Mouse (Mus musculus): ENCODE measurements at regions not wholly inside any gene's neighbourhood (a gene's known extent, or its start where the extent isn't known, plus 50 kb on each side); places are given as distances from the start of the nearest gene placed in this dataset.
A peak's percentile ranks its signal among the peaks of the same experiment; 100 is the strongest.
"Not testable (repeated sequence)": the region's sequence is repeated elsewhere in the genome, so short reads cannot be mapped to it uniquely, and the experiment has no call there.

DNA sequence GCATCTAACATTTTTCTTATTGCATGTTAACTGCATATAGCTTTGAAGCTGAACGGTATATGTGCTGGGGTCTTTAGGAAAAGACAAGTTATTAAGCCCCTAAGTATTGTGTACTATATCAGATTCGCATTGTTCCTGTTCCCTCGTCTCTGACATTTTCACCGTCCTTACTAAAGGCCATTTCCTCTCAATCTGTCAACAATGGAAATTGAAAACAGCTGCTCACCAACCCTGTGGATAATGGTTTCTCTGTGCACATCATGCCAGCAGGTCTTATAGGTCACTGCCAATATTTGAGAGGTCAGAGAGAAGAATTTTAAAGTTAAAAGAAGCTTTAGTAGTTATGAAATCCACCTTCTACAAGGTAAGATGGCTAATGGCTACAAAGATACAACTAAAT, 797.4 kb upstream of the Impad1 start:
- no peak overlapping the region for H3K4me2 ChIP-seq
- H3K36me3 ChIP-seq, result no peaks in the 10 kb centered on the region
- H3K27ac ChIP-seq, result no peak overlapping the region
- H3K4me1 ChIP-seq (replicated peaks), result no peaks in the 10 kb centered on the region
- ATAC-seq (replicated peaks; ENCODE audit: insufficient number of reproducible peaks, insufficient read depth, low FRiP score, low read depth), result no peak
- H3K9me3 ChIP-seq (replicated peaks), result no peaks in the 10 kb centered on the region
- 43% methylated on average over 4 of the region's 4 CpGs for WGBS
- H3K9ac ChIP-seq, result no peak overlapping the region
- H3K4me3 ChIP-seq, result no peak overlapping the region
- H3K27me3 ChIP-seq, result no peaks in the 10 kb centered on the region

DNA sequence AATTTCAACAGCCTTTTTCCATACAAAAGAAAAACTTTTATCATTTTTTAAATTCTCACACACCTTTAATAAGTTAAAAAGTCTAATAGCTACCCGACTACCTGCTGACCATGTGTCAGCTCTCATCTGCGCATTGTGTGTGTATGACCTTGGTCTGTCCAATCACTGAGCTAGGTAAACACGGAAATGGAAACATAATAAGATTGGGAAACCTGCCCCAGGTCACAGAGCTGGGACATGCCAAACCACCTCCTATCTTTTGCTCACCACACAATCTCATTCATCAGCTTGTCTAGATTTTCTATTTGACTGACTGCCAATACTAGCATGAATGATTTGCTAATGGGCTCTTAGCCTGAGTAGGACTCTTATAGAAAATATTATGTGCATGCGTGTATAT, 794.3 kb upstream of the Impad1 start:
- H3K36me3 ChIP-seq, result no peaks in the 10 kb centered on the region
- H3K4me2 ChIP-seq, result no peak overlapping the region
- no peaks in the 10 kb centered on the region for H3K27me3 ChIP-seq
- H3K4me1 ChIP-seq (replicated peaks), result no peaks in the 10 kb centered on the region; the same call in 1 of the 2 replicates
- ATAC-seq (replicated peaks; ENCODE audit: insufficient number of reproducible peaks, insufficient read depth, low FRiP score, low read depth), result no peak
- no peaks in the 10 kb centered on the region for H3K9me3 ChIP-seq (replicated peaks)
- no peak overlapping the region for H3K27ac ChIP-seq
- H3K9ac ChIP-seq, result no peak overlapping the region
- H3K4me3 ChIP-seq, result no peak overlapping the region
- WGBS, result 84% methylated on average over 4 of the region's 4 CpGs

DNA sequence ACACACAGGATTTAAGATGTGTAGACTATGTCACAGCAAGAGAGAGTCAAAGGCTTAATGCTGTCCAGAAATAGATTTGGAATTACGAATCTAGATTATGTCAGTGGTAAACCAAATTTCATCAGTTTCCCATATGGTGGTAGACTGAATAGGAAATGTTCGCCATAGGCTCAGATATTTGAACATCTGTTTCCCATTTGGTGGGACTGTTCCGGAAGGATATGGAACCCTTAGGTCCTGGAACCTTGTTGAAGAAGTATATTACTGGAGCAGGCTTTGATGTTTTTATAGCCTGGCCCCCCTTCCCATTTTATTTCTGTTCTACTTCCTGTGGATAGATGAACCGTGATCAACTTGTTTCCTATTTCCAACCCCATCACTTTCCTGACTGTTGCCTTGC, 792.0 kb upstream of the Impad1 start:
- Histone ChIP-seq H3K27me3 (no peaks in the 10 kb centered on the region), H3K36me3 (no peaks in the 10 kb centered on the region), H3K4me3 (no peak overlapping the region), H3K27ac (no peak overlapping the region), H3K4me2 (no peak overlapping the region), H3K4me1 (replicated peaks) (no peaks in the 10 kb centered on the region; the same call in 1 of the 2 replicates), H3K9ac (no peak overlapping the region), H3K9me3 (replicated peaks) (no peaks in the 10 kb centered on the region)
- WGBS, result 70% methylated on average over 4 of the region's 4 CpGs
- ATAC-seq (replicated peaks; ENCODE audit: insufficient number of reproducible peaks, insufficient read depth, low FRiP score, low read depth), result no peak

DNA sequence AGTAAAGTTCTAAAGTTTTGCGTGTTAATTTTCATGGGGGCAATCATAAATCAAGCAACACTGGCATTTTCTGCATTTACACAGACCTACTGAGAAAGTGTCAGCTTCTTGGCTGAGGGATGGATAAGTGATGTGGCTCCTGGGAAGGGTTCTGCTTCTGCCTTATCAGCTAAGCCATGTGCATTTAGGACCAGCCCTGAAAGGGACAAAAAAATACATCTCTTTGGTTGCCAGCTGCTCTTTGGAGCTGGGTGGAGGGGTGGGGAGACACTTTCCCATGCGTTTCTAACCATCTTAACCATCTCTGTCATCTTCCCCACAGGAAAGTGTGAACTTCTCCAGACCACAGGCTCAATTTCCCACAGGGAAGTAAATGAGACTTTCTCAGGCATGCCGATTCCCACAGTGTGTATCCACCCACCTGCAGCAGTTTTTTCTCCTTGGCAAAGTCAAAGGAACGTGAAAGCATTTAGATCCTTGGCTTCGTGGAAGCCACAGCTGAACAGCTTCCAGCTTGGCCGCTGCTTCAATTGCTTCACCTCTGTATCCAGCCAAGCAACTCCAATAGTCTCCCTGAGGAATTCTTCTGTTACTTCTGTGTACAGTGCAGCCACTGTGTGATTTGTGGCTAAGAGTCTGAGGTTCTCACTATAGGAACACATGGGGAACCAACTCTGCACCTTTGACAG, 791.0 kb upstream of the Impad1 start:
- Histone ChIP-seq H3K4me3 (no peak overlapping the region), H3K9me3 (replicated peaks) (no peaks in the 10 kb centered on the region), H3K36me3 (no peaks in the 10 kb centered on the region), H3K27ac (peak overlapping the region; percentile 28; the same call in 1 of the 2 replicates), H3K4me1 (replicated peaks) (no peaks in the 10 kb centered on the region; the same call in 1 of the 2 replicates), H3K4me2 (no peak overlapping the region), H3K27me3 (no peaks in the 10 kb centered on the region), H3K9ac (no peak overlapping the region)
- 43% methylated on average over 6 of the region's 6 CpGs for WGBS
- peak; percentile 73; the same call in 1 of the 2 replicates for ATAC-seq (replicated peaks; ENCODE audit: insufficient number of reproducible peaks, insufficient read depth, low FRiP score, low read depth)

DNA sequence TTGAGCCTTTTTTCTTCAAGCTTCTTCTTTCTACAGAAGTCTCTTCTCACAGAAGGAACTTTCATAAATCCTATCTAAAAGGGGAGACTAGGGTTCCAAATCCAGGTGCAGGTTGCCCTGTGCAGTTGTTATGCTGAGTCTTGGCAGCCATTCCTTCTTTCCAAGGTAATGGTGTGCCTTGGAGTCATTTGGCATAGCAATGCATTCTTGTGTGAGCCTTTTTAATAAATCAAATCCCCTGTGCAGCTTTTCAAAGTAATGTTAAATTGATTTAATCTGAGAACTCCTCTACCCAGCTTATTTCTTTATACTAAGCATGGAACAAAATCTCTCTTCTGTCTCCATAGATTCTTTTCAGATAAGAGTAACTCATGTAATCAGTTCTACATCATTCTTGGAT, 774.9 kb upstream of the Impad1 start:
- no peak overlapping the region for H3K4me3 ChIP-seq
- H3K27ac ChIP-seq, result no peak overlapping the region
- H3K9ac ChIP-seq, result no peak overlapping the region
- H3K9me3 ChIP-seq (replicated peaks), result no peaks in the 10 kb centered on the region
- H3K36me3 ChIP-seq, result no peaks in the 10 kb centered on the region
- H3K4me1 ChIP-seq (replicated peaks), result no peaks in the 10 kb centered on the region
- no peaks in the 10 kb centered on the region for H3K27me3 ChIP-seq
- H3K4me2 ChIP-seq, result no peak overlapping the region
- no peak for ATAC-seq (replicated peaks; ENCODE audit: insufficient number of reproducible peaks, insufficient read depth, low FRiP score, low read depth)

DNA sequence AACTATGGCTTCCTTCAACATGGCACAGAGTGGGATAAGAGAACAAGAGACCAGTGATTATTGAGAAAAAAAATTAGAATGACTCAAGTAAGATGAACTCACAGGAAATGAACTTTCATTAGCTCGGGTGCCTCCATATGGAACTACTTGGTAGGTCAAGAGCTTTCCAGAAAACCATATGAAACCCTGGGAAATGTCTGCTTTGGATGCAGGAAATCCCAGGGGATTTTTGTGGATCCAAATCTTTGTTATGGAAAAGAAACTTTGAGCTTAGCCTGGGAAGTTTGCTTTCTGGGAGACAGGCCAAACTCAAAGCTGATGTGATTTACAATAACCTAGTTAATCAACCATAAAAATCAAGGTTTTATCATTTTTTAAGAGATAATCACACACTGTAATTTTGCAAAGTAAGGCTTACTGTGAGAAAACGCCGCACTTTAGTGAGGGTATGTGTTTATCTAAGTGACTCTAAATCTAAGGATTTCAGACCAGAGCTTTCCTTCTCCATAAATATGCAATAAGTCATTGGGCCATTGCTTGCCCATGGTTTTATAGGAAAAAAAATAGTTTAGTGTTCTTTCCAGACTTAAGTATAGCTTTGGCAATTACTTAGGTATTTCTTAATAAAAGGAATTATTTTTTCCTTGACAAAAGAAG, 767.0 kb upstream of the Impad1 start:
- Histone ChIP-seq H3K4me1 (replicated peaks) (no peaks in the 10 kb centered on the region), H3K9me3 (replicated peaks) (no peaks in the 10 kb centered on the region), H3K4me3 (no peak overlapping the region), H3K9ac (no peak overlapping the region), H3K27me3 (no peaks in the 10 kb centered on the region), H3K27ac (no peak overlapping the region), H3K4me2 (no peak overlapping the region), H3K36me3 (no peaks in the 10 kb centered on the region)
- no peak for ATAC-seq (replicated peaks; ENCODE audit: insufficient number of reproducible peaks, insufficient read depth, low FRiP score, low read depth)
- WGBS, result 45% methylated on average over 3 of the region's 3 CpGs

DNA sequence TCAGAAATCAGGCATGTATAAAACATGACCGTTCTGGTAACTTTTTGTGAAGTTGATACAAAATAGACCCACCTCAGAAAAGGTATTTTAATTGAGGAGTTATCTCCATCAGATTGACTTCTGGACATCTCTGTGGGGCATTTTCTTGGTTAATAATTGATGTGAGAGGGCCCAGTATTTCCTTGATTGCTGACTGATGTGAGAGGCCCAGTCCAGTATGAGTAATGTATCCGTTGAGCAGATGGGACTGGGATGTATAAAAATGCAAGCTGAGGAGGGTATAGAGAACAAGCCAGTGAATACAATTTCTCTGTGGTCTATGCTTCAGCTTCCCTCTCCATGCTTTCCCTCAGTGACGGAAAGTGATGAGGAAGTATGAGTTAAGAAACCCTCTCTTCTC, 747.0 kb upstream of the Impad1 start:
- Histone ChIP-seq H3K9me3 (replicated peaks) (no peaks in the 10 kb centered on the region), H3K4me3 (no peak overlapping the region), H3K4me1 (replicated peaks) (no peaks in the 10 kb centered on the region), H3K27me3 (no peaks in the 10 kb centered on the region), H3K36me3 (no peaks in the 10 kb centered on the region), H3K27ac (no peak overlapping the region), H3K4me2 (no peak overlapping the region), H3K9ac (no peak overlapping the region)
- 79% methylated on average over 3 of the region's 3 CpGs for WGBS
- ATAC-seq (replicated peaks; ENCODE audit: insufficient number of reproducible peaks, insufficient read depth, low FRiP score, low read depth), result no peak

DNA sequence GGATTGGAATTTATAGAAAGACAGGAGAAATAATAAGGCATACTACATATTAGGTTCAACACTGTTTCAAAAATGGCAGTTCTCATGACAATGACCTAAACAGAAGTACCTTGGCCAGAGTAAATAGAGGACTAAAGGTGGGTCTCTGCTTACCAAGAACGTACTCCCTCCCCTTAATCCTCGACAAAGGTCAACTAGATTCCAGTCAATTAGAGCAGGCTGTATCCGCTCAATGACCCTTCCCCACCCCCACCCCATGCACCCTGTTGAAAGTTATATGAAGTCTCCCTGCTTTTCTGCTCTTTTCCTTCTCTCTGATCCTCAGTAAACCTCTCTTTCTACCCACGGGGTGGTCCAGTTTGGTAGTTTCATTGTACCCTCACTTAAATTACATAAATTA, 737.3 kb upstream of the Impad1 start:
- Histone ChIP-seq H3K4me3 (no peak overlapping the region), H3K4me2 (no peak overlapping the region), H3K9ac (no peak overlapping the region), H3K36me3 (no peaks in the 10 kb centered on the region), H3K4me1 (replicated peaks) (no peaks in the 10 kb centered on the region), H3K27ac (no peak overlapping the region), H3K27me3 (no peaks in the 10 kb centered on the region), H3K9me3 (replicated peaks) (no peaks in the 10 kb centered on the region)
- 63% methylated on average over 4 of the region's 4 CpGs for WGBS
- no peak for ATAC-seq (replicated peaks; ENCODE audit: insufficient number of reproducible peaks, insufficient read depth, low FRiP score, low read depth)

DNA sequence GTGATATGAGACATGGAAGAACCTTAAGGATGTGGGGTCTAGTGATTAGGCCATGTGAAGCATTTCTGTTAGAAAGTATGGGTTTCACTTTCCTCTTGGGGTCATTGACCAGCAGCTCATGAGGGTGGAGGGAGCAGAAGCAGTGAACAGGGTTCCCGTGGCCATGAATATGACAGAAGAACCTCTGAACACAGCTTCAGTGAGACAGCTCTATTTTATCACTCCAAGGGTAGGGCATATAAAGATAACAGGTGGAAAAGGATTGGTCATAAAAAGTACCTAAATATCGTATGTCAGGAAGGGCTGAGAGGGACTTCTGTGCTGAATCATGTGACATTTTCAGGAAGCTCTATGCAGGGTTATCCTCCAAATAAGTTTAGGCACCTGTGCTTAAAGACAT, 725.4 kb upstream of the Impad1 start:
- Histone ChIP-seq H3K4me1 (replicated peaks) (no peaks in the 10 kb centered on the region), H3K4me3 (no peak overlapping the region), H3K27me3 (no peaks in the 10 kb centered on the region), H3K36me3 (no peaks in the 10 kb centered on the region), H3K4me2 (no peak overlapping the region), H3K9me3 (replicated peaks) (no peaks in the 10 kb centered on the region), H3K27ac (no peak overlapping the region), H3K9ac (no peak overlapping the region)
- 68% methylated on average over 2 of the region's 2 CpGs for WGBS
- ATAC-seq (replicated peaks; ENCODE audit: insufficient number of reproducible peaks, insufficient read depth, low FRiP score, low read depth), result no peak

DNA sequence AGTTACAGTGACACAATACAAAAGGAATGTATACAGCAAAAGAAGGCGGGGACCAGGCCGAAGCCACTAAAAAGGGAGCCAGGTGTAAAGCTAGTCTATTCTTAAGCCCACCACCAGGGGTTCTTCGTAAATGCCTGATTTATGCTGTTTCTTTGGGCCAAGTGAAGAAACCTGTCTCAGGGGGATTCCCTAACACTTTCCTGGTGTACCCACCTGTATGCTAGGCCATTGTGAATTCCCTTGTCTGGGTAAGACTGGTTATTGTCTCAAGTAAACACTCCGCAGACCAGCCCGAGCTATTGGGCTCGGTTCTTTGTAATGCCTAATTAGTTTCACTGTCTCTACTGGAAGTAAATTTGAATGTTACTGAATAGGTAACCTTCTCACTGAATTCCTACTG, 722.3 kb upstream of the Impad1 start:
- not testable (repeated sequence) for H3K27ac ChIP-seq; H3K9me3 ChIP-seq (replicated peaks); ATAC-seq (replicated peaks; ENCODE audit: insufficient number of reproducible peaks, insufficient read depth, low FRiP score, low read depth); H3K4me1 ChIP-seq (replicated peaks); H3K9ac ChIP-seq; H3K36me3 ChIP-seq; H3K4me3 ChIP-seq; H3K4me2 ChIP-seq; H3K27me3 ChIP-seq
- 82% methylated on average over 6 of the region's 6 CpGs for WGBS

DNA sequence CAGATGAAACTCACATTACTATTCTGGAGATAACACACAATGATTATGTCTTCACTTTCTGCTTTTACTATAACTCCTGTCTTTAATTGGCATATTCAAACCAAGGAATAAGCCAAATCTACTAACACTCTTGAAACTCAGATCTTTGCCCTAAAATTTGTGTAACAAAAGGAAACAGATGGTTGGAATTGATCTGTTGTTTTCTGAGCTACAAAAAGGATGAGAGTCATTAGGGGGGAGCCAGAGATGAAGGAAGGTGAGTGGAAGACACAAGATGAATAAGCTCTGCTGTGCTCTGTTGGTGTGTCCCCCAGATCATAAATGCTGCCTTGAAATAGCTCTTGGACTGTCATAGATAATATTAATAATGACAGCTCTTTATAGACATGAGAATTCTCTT, 718.6 kb upstream of the Impad1 start:
- Histone ChIP-seq H3K9ac (no peak overlapping the region), H3K27me3 (no peaks in the 10 kb centered on the region), H3K36me3 (no peaks in the 10 kb centered on the region), H3K4me3 (no peak overlapping the region), H3K9me3 (replicated peaks) (no peaks in the 10 kb centered on the region), H3K4me2 (no peak overlapping the region), H3K27ac (no peak overlapping the region), H3K4me1 (replicated peaks) (no peaks in the 10 kb centered on the region)
- ATAC-seq (replicated peaks; ENCODE audit: insufficient number of reproducible peaks, insufficient read depth, low FRiP score, low read depth), result no peak

DNA sequence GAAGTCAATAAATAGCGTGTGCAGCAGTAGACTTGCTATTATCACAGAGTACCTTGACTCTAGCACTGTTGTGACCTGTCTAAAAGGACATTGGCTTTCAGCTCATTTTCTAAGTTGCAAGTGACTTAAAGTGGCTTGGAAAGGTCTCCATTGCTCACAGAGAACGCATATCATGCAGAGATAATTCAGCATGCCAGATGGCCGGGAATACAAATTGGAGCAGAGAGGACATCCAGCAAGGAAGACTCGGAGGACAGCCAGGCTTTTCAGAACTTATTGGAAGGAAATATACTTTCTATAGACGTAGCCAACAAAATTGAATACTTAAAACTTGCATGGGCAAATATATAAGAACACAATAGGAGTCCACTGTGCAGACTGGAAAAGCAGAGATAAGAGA, 716.2 kb upstream of the Impad1 start:
- no peak for ATAC-seq (replicated peaks; ENCODE audit: insufficient number of reproducible peaks, insufficient read depth, low FRiP score, low read depth)
- no peak overlapping the region for H3K4me3 ChIP-seq
- no peaks in the 10 kb centered on the region for H3K4me1 ChIP-seq (replicated peaks)
- no peak overlapping the region for H3K4me2 ChIP-seq
- no peaks in the 10 kb centered on the region for H3K9me3 ChIP-seq (replicated peaks)
- no peaks in the 10 kb centered on the region for H3K27me3 ChIP-seq
- WGBS, result 63% methylated on average over 5 of the region's 5 CpGs
- no peak overlapping the region for H3K9ac ChIP-seq
- no peaks in the 10 kb centered on the region for H3K36me3 ChIP-seq
- H3K27ac ChIP-seq, result no peak overlapping the region
